Mouse (Mus musculus) olfactory bulb, adult 2 months (tissue): ENCODE measurements around the gene Taar7a. TPM values are rescaled to one million over a fixed set of nuclear protein-coding genes. Genes with fewer than 3 reads are reported as not detected.

Source experiments
- H3K27ac ChIP-seq: fragments of 200-500 bp; 2 replicates; pipeline ENCODE4 v1.5.1; 2012; ENCODE audit warnings: low read depth, low read length; ENCODE audit not compliant: insufficient read depth
- H3K4me1 ChIP-seq: fragments of 200-500 bp; 2 replicates; pipeline ENCODE4 v1.6.1; 2012; ENCODE audit warnings: low read length; ENCODE audit not compliant: control insufficient read depth, insufficient read depth
- H3K4me3 ChIP-seq: fragments of 200-500 bp; 2 replicates; pipeline ENCODE4 v1.5.1; 2012; ENCODE audit warnings: mild to moderate bottlenecking, low read depth, low read length, moderate library complexity; ENCODE audit not compliant: insufficient read depth
- CTCF ChIP-seq: fragments of 200-500 bp; IDR thresholded peaks from 2 replicates; pipeline ENCODE4 v1.5.1; 2012; ENCODE audit warnings: low read depth, mild to moderate bottlenecking, low read length, moderate library complexity; ENCODE audit not compliant: insufficient read depth
- POLR2A ChIP-seq: fragments of 200-500 bp; IDR thresholded peaks from 2 replicates; pipeline ENCODE4 v1.6.1; 2012; ENCODE audit warnings: mild to moderate bottlenecking, low read depth, low read length, moderate library complexity; ENCODE audit not compliant: insufficient read depth
- whole genome bisulfite sequencing: fragments of 180-500 bp; shearing (Covaris S2); methylation state at CpG from one replicate; pipeline ENCODE4 v1.1.7; 2018; 5-methylcytosine and 5-hydroxymethylcytosine counted together
- polyA plus RNA-seq: library from polyadenylated mRNA; stranded (reverse); fragments of >200 nt; gene quantifications from 2 replicates; pipeline ENCODE4 v1.2.4, GENCODE M21; 2012; ENCODE audit warnings: low replicate concordance; ENCODE audit not compliant: missing spikeins, insufficient read depth, insufficient read length

The Taar7a gene
- polyA plus RNA-seq, 1 experiment: not detected

DNA sequence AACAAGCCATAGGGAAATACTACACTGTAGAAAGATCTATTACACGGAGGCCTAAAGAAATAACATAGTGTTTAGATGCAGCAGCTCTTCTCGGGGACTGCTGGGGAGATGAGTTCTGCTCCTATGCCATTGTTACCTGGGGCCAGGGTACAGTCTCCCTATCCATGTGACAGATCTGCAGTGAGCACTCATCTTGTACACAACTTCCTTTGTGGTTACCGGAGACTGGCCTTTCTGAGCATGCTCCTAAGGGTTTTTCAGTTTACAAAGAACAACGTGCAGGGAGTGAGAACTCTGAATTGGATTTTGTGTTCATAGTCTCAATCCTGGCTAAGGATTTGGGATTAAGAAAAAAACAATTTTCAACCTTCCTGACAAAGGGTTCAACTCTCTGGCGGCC lies 6.9 kb downstream of the Taar7a start:
- WGBS: 75% methylated on average over 5 of the region's 5 CpGs
- TF ChIP-seq CTCF: no peak
- TF ChIP-seq POLR2A: no peak
- Histone ChIP-seq H3K4me3 (no peak overlapping the region), H3K4me1 (no peaks in the 10 kb centered on the region), H3K27ac (no peak overlapping the region)

GRCm38 (mm10) chr10:23985546-23985945 lies 7.7 kb downstream of the Taar7a start, which contains the start of gene Taar6:
Taar6 (minus strand) TSS chr10:23985646.
- H3K27ac ChIP-seq: no peak within 1 kb of the TSS
- 84% methylated on average over 8 of the region's 8 CpGs for WGBS
- no peak for TF ChIP-seq CTCF
- TF ChIP-seq POLR2A: no peak
- no peaks in the 10 kb centered on the region for H3K4me1 ChIP-seq
- no peak within 1 kb of the TSS for H3K4me3 ChIP-seq

DNA sequence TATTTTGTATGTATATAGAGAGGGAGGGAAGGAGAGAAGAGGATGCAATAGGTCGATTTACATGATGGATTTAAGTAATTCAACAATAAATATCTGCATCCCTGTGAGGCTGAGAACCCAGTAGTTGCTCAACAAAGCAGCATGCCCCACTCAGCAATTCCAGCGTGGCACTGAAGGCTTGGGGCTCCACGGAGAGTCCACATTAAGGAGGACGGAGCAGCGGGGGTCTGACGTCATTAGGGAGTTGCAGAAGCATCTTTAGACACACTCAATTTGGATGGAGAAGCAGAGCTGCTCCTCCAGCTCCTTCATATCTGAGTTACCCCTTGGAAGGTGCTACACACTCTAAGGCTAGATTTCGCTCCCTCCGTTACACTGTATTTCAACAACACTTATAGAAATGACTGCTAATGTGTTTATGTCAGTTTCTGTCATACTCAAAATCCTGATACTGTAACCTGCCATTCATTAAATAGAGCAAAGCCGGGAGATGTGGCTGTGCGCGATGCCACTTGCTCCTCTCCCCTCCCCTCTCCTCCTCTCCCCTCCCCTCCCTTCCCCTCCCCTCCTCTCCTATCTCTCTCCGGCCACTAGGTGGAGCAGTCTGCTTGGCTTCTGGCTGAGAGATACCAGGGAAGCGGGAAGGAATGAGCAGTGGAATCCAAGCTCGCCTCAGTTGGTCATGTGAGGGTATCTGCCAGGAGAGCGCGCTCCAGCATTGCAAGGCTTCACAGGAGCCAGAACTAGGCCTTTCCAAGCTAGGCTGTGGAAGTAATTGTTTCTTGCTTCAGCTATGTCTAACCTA lies 14.2 kb downstream of the Taar7a start:
- WGBS: 37% methylated on average over 16 of the region's 16 CpGs

GRCm38 (mm10) chr10:23977958-23978357 lies 15.3 kb downstream of the Taar7a start:
- Histone ChIP-seq H3K27ac (no peak overlapping the region), H3K4me1 (no peaks in the 10 kb centered on the region), H3K4me3 (no peak overlapping the region)
- no peak for TF ChIP-seq CTCF
- TF ChIP-seq POLR2A: no peak
- 79% methylated on average over 4 of the region's 4 CpGs for whole genome bisulfite sequencing

More for the DNA sequence above, 14.2 kb downstream of the Taar7a start:
- no peak overlapping the region for H3K27ac ChIP-seq
- no peak overlapping the region for H3K4me3 ChIP-seq
- TF ChIP-seq POLR2A (no peak), CTCF (peak; percentile 56)
- no peaks in the 10 kb centered on the region for H3K4me1 ChIP-seq

DNA sequence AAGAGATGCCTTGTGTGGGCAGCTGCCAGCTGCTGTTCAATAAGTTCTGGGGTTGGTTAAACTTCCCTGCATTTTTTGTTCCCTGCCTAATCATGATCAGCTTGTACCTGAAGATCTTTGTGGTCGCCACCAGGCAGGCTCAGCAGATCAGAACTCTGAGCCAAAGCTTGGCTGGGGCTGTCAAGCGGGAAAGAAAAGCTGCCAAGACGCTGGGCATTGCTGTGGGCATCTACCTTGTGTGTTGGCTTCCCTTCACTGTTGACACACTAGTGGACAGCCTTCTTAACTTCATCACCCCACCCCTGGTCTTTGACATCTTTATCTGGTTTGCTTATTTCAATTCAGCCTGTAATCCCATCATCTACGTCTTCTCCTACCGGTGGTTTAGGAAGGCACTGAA lies 22.0 kb downstream of the Taar7a start:
- 90% methylated on average over 5 of the region's 5 CpGs for WGBS
- Histone ChIP-seq H3K27ac (no peak overlapping the region), H3K4me3 (no peak overlapping the region), H3K4me1 (no peaks in the 10 kb centered on the region)
- TF ChIP-seq POLR2A (no peak), CTCF (no peak)

DNA sequence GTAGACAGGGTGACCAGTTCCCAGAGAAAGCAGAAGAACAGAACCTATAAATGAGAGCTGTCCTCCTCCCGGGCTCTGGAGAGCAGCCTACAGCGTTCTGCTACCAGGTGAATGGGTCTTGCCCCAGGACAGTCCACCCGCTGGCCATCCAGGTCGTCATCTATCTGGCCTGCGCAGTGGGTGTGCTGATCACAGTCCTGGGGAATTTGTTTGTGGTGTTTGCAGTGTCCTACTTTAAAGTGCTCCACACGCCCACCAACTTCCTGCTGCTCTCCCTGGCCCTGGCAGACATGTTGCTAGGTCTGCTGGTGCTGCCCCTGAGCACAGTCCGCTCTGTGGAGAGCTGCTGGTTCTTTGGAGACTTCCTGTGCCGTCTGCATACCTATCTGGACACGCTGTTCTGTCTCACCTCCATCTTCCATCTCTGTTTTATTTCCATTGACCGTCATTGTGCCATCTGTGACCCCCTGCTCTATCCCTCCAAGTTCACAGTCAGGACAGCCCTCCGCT lies 22.6 kb downstream of the Taar7a start, which contains the start of gene Taar5:
Taar5 (plus strand) TSS at position 51 of the 510 bp plus-strand sequence.
- WGBS: 94% methylated on average over 11 of the region's 11 CpGs
- no peaks in the 10 kb centered on the region for H3K4me1 ChIP-seq
- TF ChIP-seq POLR2A: no peak
- TF ChIP-seq CTCF: no peak
- H3K4me3 ChIP-seq: no peak within 1 kb of the TSS
- no peak within 1 kb of the TSS for H3K27ac ChIP-seq

DNA sequence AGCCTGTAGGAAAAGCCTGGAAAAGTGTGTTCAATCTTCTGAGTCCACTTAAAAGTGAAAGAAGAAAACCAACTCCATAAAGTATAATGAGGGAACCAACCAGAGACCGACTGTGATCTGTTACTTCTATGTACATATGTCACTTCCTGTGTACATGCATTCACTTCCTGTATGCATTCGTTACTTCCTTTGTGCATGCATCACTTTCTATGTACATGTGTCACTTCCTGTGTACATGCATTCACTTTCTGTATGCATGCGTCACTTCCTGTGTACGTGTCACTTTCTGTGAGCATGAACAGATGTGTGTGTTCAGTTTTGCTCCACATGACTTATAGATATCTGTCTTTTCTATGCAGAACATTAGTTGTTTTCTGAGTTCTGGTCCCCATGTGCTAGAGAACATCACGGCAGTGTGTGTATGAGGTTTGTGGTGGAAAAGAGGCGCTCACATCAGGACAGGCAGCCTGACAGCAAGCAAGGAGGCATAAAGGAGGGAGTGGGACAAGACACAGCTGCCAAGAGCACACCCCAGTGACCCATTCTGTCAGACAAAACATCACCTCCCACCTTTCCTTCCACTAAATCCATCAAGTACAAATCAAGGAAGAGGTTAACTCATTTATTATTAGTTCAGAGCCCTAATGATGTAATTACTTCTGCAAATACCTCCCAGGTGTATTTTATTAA lies 28.2 kb downstream of the Taar7a start:
- 94% methylated on average over 6 of the region's 6 CpGs for WGBS
- H3K4me1 ChIP-seq: no peaks in the 10 kb centered on the region
- no peak for TF ChIP-seq POLR2A
- no peak for TF ChIP-seq CTCF
- no peak overlapping the region for H3K4me3 ChIP-seq
- H3K27ac ChIP-seq: no peak overlapping the region

DNA sequence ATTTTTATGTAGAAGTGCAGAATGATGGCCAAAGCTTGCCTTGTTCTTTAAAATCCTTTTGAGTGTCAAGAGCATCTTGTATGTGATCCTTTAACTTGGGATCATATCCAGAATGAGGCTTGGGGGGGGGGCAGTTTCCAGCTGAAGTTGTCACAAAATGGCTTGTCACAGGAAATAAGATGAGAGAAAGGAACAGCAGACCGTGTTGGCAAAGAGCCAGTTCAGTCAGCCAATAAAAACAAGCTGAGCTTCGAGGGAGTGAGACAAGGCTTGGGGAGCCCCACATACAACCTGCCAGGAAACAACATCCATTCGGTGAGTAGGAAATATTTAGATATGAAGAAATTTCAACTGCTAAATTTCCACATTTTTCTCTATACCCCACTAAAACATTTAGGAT lies 29.8 kb downstream of the Taar7a start:
- Histone ChIP-seq H3K27ac (no peak overlapping the region), H3K4me3 (no peak overlapping the region), H3K4me1 (no peaks in the 10 kb centered on the region)
- no peak for TF ChIP-seq CTCF
- TF ChIP-seq POLR2A: no peak
- 52% methylated on average over 3 of the region's 3 CpGs for WGBS

DNA sequence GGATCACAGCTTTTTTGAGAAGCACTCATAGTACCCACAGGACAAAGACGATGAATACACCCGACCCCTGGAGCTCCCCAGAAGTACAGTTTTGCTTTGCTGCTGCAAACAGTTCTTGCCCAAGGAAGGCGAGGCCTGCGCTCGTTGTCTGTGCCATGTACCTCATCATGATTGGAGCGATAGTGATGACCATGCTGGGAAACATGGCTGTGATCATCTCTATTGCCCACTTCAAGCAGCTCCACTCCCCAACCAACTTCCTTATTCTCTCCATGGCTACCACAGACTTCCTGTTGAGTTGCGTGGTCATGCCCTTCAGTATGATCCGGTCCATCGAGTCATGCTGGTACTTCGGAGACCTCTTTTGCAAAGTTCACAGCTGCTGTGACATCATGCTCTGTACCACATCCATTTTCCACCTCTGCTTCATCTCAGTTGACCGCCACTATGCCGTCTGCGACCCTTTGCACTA lies 32.8 kb downstream of the Taar7a start, which contains the start of gene Taar4:
Taar4 (plus strand) TSS at position 51 of the 472 bp plus-strand sequence.
- Histone ChIP-seq H3K27ac (no peak within 1 kb of the TSS), H3K4me1 (no peaks in the 10 kb centered on the region), H3K4me3 (no peak within 1 kb of the TSS)
- no peak for TF ChIP-seq POLR2A
- no peak for TF ChIP-seq CTCF
- WGBS: 96% methylated on average over 13 of the region's 13 CpGs
